Mouse (Mus musculus) embryonic facial prominence, embryonic 10.5 days (tissue): ENCODE results near the gene Ogfod2. TPM values are rescaled to one million over a fixed set of nuclear protein-coding genes. Genes with fewer than 3 reads are reported as not detected.

ENCODE experiments used
- polyA plus RNA-seq: library from polyadenylated mRNA; unstranded; fragments of >200 nt; fragmentation: Nextera tagmentation; extraction: Ambion mirVana; gene quantifications from 2 replicates; pipeline ENCODE4 v1.2.1, GENCODE M21; 2016

The Ogfod2 gene
- polyA plus RNA-seq, 1 experiment from 2014 or later: 16.3 TPM

Other genes with a start within 250 kb of the Ogfod2 start
- gene Hcar2, start 246.8 kb upstream of the Ogfod2 start, polyA plus RNA-seq: not detected in 2 replicates
- gene Hcar1, start 232.3 kb upstream of the Ogfod2 start, polyA plus RNA-seq: 0.09 TPM in 2 replicates
- gene Denr, start 205.1 kb upstream of the Ogfod2 start, polyA plus RNA-seq: 180 and 184 TPM in 2 replicates
- gene Gm43518, start 184.9 kb upstream of the Ogfod2 start, polyA plus RNA-seq: 2.0 TPM in 2 replicates
- 5.0 and 5.9 TPM in 2 replicates for gene Ccdc62, start 181.6 kb upstream of the Ogfod2 start, polyA plus RNA-seq
- 8.5 and 10.7 TPM in 2 replicates for gene Hip1r, start 138.7 kb upstream of the Ogfod2 start, polyA plus RNA-seq
- 43.8 and 47.6 TPM in 2 replicates for gene Vps37b, start 80.0 kb upstream of the Ogfod2 start, polyA plus RNA-seq
- 0.34 and 0.76 TPM in 2 replicates for gene Abcb9, start 16.5 kb upstream of the Ogfod2 start, polyA plus RNA-seq
- gene Arl6ip4, start 3.8 kb downstream of the Ogfod2 start, polyA plus RNA-seq: 134 and 137 TPM in 2 replicates
- gene Pitpnm2, start 137.5 kb downstream of the Ogfod2 start, polyA plus RNA-seq: 3.2 and 4.0 TPM in 2 replicates
- 19.0 and 21.2 TPM in 2 replicates for gene Mphosph9, start 215.7 kb downstream of the Ogfod2 start, polyA plus RNA-seq
- 20.9 and 25.2 TPM in 2 replicates for gene 2810006K23Rik, start 215.8 kb downstream of the Ogfod2 start, polyA plus RNA-seq